Mouse (Mus musculus): ENCODE data around the gene Rab37. TPM values are rescaled to one million over a fixed set of nuclear protein-coding genes. Genes with fewer than 3 reads are reported as not detected.

Rab37 gene
- polyA plus RNA-seq, 1 experiment from 2014 or later: 3.1 TPM

DNA sequence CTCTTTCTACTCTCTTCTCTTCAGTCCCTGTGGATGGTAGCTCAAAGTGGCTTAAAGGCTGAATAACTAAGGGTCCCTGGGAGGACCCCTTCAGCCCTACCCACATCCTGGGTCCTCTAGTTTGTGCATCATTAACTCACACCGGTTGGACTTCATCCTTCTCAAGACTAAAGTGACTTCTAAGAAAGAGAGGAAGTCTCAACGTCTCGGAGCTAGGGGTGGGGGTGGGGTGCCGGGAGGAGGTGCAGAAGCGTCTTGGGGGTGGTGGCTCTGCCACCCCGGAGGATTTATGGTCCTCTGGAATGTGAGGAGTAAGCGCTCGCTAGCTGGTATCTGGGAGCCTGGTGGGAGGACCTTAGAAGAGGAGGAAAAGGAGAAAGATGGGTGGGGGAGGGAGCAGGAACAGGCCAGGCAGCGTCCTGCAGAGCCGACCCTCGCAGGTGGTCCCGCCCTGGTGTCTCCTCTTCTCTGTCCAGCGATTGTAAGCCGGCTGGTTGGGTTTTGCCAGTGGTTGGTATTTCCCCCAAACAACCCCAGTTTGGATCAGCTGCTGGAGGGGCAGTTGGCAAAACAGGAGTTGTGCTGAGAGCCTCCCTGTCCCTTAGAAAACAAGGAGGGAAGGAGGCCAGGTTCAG lies 73.2 kb downstream of the Rab37 start:
- DNase-seq: peak; percentile 44
- peak overlapping the region; percentile 85 for H3K9ac ChIP-seq (replicated peaks)
- no peaks in the 10 kb centered on the region for H3K9me3 ChIP-seq (ENCODE audit: low read length)
- H3K27ac ChIP-seq (ENCODE audit: low read depth): peak overlapping the region; percentile 85
- H3K27me3 ChIP-seq (ENCODE audit: insufficient read depth, low read length): no peaks in the 10 kb centered on the region
- H3K4me2 ChIP-seq (ENCODE audit: low read depth, low read length): peak overlapping the region; percentile 95
- H3K36me3 ChIP-seq (replicated peaks; ENCODE audit: insufficient read depth, low read length): peaks cover 11% of the 10 kb centered on the region; the same call in 1 of the 2 replicates
- H3K4me1 ChIP-seq (ENCODE audit: insufficient read depth): peaks cover 56% of the 10 kb centered on the region
- WGBS (ENCODE audit: insufficient replicate concordance): 1% methylated on average over 14 of the region's 14 CpGs
- peak overlapping the region; percentile 83 for H3K4me3 ChIP-seq (ENCODE audit: low read depth, low read length)
- ATAC-seq: no peak
- no peak for TF ChIP-seq EP300 (IDR thresholded peaks at IDR 0.05; ENCODE audit: low read depth)
- TF ChIP-seq CTCF (IDR thresholded peaks at IDR 0.05; ENCODE audit: low read depth): no peak

DNA sequence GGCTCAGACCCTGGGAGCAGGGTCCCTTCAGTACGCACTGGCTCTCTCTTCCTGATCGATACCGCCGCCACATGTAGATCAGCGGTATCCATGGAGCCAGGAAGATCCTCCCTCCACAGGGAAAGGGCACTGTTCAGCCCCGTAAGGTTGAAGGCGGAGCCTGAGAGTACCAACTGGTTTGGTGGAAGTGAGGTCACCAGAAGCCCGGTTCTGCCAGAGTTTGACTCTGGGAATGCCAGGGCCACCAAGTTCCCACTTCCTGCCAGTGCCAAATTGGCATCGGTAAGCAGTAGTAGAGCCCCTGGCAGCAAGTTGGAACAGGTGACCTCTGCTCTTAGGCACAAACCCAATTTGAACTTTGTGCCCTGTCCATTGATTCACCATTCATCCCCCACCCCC lies 73.7 kb downstream of the Rab37 start:
- Histone ChIP-seq H3K4me2 (ENCODE audit: low read depth, low read length) (peak overlapping the region; percentile 95), H3K36me3 (replicated peaks; ENCODE audit: insufficient read depth, low read length) (peaks cover 13% of the 10 kb centered on the region; the same call in 1 of the 2 replicates), H3K9ac (replicated peaks) (peak overlapping the region; percentile 85), H3K27me3 (ENCODE audit: insufficient read depth, low read length) (no peaks in the 10 kb centered on the region), H3K4me3 (ENCODE audit: low read depth, low read length) (peak overlapping the region; percentile 83), H3K4me1 (ENCODE audit: insufficient read depth) (peaks cover 58% of the 10 kb centered on the region), H3K9me3 (ENCODE audit: low read length) (no peaks in the 10 kb centered on the region), H3K27ac (ENCODE audit: low read depth) (peak overlapping the region; percentile 85)
- DNase-seq (peak; percentile 68), ATAC-seq (peak; percentile 54)
- 12% methylated on average over 9 of the region's 9 CpGs for WGBS (ENCODE audit: insufficient replicate concordance)
- peak; percentile 48; the same call in 1 of the 2 replicates for TF ChIP-seq EP300 (IDR thresholded peaks at IDR 0.05; ENCODE audit: low read depth)
- no peak for TF ChIP-seq CTCF (IDR thresholded peaks at IDR 0.05; ENCODE audit: low read depth)

DNA sequence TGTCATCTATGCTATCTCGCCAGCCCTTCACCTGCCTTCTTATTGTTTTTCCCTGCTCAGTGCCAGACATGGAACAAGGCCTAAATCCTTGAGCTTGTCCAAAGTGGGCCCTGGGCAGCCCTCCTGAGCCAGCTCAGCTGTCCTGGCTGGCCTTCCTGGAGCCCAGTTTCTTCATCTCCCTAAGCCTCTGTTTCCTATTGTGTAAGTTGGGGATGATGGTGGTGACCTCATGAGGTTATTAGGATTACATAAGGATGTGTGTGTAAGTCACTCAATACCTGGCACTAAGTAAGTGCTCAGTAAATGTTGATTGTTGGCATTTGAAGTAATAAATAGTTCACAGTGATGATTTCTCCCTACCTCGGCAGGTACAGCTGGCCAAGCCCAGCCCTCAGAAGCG lies 75.5 kb downstream of the Rab37 start:
- Histone ChIP-seq H3K36me3 (replicated peaks; ENCODE audit: insufficient read depth, low read length) (peaks cover 21% of the 10 kb centered on the region; the same call in 1 of the 2 replicates), H3K27me3 (ENCODE audit: insufficient read depth, low read length) (no peaks in the 10 kb centered on the region), H3K9me3 (ENCODE audit: low read length) (no peaks in the 10 kb centered on the region), H3K27ac (ENCODE audit: low read depth) (peak overlapping the region; percentile 85; the same call in 1 of the 2 replicates), H3K4me3 (ENCODE audit: low read depth, low read length) (no peak overlapping the region), H3K9ac (replicated peaks) (no peak overlapping the region), H3K4me1 (ENCODE audit: insufficient read depth) (peaks cover 52% of the 10 kb centered on the region), H3K4me2 (ENCODE audit: low read depth, low read length) (peak overlapping the region; percentile 95; the same call in 1 of the 2 replicates)
- ATAC-seq (no peak), DNase-seq (no peak)
- TF ChIP-seq EP300 (IDR thresholded peaks at IDR 0.05; ENCODE audit: low read depth) (peak; percentile 57; the same call in 1 of the 2 replicates), CTCF (IDR thresholded peaks at IDR 0.05; ENCODE audit: low read depth) (no peak)
- 72% methylated on average over 3 of the region's 3 CpGs for whole genome bisulfite sequencing (ENCODE audit: insufficient replicate concordance)

DNA sequence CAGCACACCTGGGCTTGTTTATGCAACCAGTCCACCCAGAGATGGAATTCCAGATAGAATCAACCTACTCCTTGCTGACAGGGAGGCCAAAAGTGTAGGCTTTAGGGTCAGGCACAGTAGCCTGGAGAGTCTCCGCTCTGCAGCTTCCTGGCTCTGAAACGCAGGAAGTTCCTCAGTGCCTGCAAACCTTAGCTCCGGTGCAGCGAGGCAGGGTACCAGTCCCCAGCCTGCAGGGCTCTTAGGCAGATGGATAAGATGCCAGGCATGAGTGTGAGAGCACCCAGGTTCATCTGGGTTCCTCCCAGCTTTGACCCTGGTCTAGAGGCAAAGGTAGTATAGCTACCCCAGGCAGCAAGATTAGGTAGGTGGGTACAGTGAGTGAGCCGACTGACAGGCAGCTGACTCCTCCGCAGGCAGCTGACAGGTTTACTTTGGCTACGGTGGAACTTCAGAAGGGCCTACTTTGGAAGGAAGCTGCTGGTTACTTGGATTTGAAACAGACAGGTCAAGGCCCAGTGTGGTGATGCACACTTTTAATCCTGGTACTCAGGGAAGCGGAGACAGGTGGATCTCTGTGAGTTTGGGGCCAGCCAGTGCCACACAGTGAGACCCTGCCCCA lies 76.5 kb downstream of the Rab37 start:
- DNase-seq (no peak), ATAC-seq (no peak)
- Histone ChIP-seq H3K9me3 (ENCODE audit: low read length) (no peaks in the 10 kb centered on the region), H3K4me3 (ENCODE audit: low read depth, low read length) (no peak overlapping the region), H3K27ac (ENCODE audit: low read depth) (peak overlapping the region; percentile 52; the same call in 1 of the 2 replicates), H3K36me3 (replicated peaks; ENCODE audit: insufficient read depth, low read length) (peaks cover 21% of the 10 kb centered on the region; the same call in 1 of the 2 replicates), H3K4me1 (ENCODE audit: insufficient read depth) (peaks cover 52% of the 10 kb centered on the region), H3K4me2 (ENCODE audit: low read depth, low read length) (no peak overlapping the region), H3K27me3 (ENCODE audit: insufficient read depth, low read length) (no peaks in the 10 kb centered on the region), H3K9ac (replicated peaks) (no peak overlapping the region)
- 55% methylated on average over 8 of the region's 8 CpGs for WGBS (ENCODE audit: insufficient replicate concordance)
- no peak for TF ChIP-seq EP300 (IDR thresholded peaks at IDR 0.05; ENCODE audit: low read depth)
- TF ChIP-seq CTCF (IDR thresholded peaks at IDR 0.05; ENCODE audit: low read depth): no peak

DNA sequence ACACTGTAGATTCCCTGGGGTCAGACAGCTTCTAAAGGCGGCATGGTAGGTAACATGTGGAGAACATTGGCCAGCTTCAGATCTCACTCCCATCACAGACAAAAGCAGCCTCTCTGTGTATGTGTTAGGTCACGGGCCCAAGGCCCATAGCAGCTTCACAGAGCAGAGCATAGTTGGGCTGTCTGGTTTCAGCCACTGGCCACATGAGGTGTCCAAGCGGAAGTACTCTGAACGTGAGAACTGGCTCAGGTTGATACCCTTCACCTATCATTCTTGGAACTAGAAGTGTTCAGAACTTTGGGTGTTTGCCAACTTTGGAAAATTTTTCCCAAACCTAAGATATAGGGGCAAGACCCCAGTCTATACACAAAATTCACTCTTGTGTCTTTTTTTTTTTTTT lies 78.2 kb downstream of the Rab37 start:
- H3K4me3 ChIP-seq (ENCODE audit: low read depth, low read length): no peak overlapping the region
- WGBS (ENCODE audit: insufficient replicate concordance): 78% methylated on average over 4 of the region's 4 CpGs
- peaks cover 21% of the 10 kb centered on the region; the same call in 1 of the 2 replicates for H3K36me3 ChIP-seq (replicated peaks; ENCODE audit: insufficient read depth, low read length)
- H3K4me2 ChIP-seq (ENCODE audit: low read depth, low read length): no peak overlapping the region
- no peaks in the 10 kb centered on the region for H3K9me3 ChIP-seq (ENCODE audit: low read length)
- no peak for TF ChIP-seq CTCF (IDR thresholded peaks at IDR 0.05; ENCODE audit: low read depth)
- no peak for TF ChIP-seq EP300 (IDR thresholded peaks at IDR 0.05; ENCODE audit: low read depth)
- H3K27me3 ChIP-seq (ENCODE audit: insufficient read depth, low read length): no peaks in the 10 kb centered on the region
- no peak overlapping the region for H3K27ac ChIP-seq (ENCODE audit: low read depth)
- ATAC-seq (no peak), DNase-seq (no peak)
- no peak overlapping the region for H3K9ac ChIP-seq (replicated peaks)
- peaks cover 66% of the 10 kb centered on the region for H3K4me1 ChIP-seq (ENCODE audit: insufficient read depth)

DNA sequence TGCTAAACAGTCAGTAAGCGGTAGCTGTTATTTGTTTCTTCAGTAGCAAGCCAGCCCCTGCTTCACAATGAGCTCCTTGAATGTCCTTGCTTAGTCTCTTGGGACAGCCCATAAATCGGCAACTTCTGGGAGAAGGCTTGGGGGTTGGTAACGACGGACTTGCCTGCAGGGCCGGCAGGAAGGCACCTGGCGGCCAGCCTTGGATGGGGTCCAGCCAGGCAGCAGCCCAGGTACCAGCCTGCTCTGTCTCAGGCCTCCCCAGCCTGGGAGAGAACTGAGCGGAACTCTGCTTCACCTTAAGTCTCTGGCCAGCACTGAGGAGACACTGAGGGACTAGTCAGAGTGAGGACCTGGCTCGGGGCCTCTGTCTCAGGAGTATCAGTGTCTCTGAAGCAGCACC lies 79.9 kb downstream of the Rab37 start:
- no peak overlapping the region for H3K4me3 ChIP-seq (ENCODE audit: low read depth, low read length)
- no peak for TF ChIP-seq CTCF (IDR thresholded peaks at IDR 0.05; ENCODE audit: low read depth)
- TF ChIP-seq EP300 (IDR thresholded peaks at IDR 0.05; ENCODE audit: low read depth): no peak
- DNase-seq: no peak
- H3K36me3 ChIP-seq (replicated peaks; ENCODE audit: insufficient read depth, low read length): peaks cover 21% of the 10 kb centered on the region; the same call in 1 of the 2 replicates
- no peak overlapping the region for H3K9ac ChIP-seq (replicated peaks)
- no peak overlapping the region for H3K27ac ChIP-seq (ENCODE audit: low read depth)
- no peak overlapping the region for H3K4me2 ChIP-seq (ENCODE audit: low read depth, low read length)
- peaks cover 61% of the 10 kb centered on the region for H3K4me1 ChIP-seq (ENCODE audit: insufficient read depth)
- WGBS (ENCODE audit: insufficient replicate concordance): 68% methylated on average over 8 of the region's 8 CpGs
- no peaks in the 10 kb centered on the region for H3K9me3 ChIP-seq (ENCODE audit: low read length)
- no peak for ATAC-seq
- no peaks in the 10 kb centered on the region for H3K27me3 ChIP-seq (ENCODE audit: insufficient read depth, low read length)

Data from liver, postnatal 0 days (tissue).